Mouse (Mus musculus): ENCODE measurements around the gene Sh3d19.
"Not testable (repeated sequence)": the region's sequence is repeated elsewhere in the genome, so short reads cannot be mapped to it uniquely, and the experiment has no call there.

The Sh3d19 gene

GRCm38 (mm10) chr3:86103449-86104291 is 132.8 kb downstream of the Sh3d19 start:
- DNase-seq: no peak

DNA sequence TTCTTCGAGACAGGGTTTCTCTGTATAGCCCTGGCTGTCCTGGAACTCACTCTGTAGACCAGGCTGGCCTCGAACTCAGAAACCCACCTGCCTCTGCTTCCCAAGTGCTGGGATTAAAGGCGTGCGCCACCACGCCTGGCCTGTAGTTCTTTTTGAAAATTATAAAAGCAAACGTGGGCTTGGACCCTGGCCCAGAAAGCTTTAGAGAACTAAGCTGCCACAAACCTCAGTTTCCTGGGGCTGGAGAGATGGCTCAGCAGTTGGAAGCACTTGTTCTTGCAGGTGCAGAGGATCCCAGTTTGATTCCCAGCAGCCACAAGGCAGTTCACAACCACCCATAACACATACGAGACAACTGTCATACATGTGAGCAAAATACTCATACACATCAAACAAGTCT is 133.5 kb downstream of the Sh3d19 start:
- not testable (repeated sequence) for DNase-seq

DNA sequence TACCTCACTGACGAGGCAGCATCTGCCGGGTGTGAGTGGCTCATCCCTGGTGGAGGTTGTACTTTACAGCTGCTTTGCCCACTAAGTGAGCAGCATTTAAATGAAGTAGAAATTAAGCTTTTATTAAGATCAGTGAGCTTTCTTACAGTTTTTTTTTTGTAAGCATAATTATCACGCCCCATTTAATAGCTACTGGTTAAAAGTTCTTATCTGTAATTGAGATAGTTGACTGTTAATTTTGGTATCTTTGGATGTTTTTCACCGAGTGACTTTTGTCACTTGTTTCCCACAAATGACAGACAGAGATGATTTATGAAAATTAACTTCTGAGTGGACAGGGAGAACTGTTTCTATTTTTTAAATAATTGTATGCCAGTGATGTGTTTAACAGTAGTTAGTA is 134.0 kb downstream of the Sh3d19 start:
- DNase-seq: no peak

- no peak for DNase-seq
Measured at GRCm38 (mm10) chr3:86106086-86106632, 135.2 kb downstream of the Sh3d19 start.

- DNase-seq: no peak
Measured at GRCm38 (mm10) chr3:86107637-86108539, 137.0 kb downstream of the Sh3d19 start.

- DNase-seq: no peak
Measured at GRCm38 (mm10) chr3:86108576-86108975, 137.7 kb downstream of the Sh3d19 start.

DNA sequence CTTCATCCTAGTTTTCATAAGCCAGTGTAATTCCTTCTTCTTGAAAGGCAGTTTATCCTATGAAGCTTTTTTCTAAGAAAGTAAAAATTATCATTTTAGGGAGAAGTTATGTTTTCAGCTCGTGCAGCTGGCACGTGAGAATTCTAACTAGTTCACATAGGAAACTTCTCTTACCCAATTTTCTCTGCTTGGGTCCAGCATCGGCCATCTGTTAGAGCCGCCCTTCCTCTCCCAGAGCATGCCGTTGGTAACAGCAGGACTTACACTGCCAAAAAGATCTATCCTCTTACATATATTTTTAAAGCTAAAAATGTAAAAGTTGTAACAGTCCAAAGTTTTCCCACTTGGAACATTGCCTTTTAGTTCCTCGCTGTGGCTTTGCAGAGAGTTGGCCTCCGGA is 138.2 kb downstream of the Sh3d19 start:
- no peak for DNase-seq

- DNase-seq: peak; percentile 35
Measured at GRCm38 (mm10) chr3:86110077-86110476, 139.2 kb downstream of the Sh3d19 start.

DNA sequence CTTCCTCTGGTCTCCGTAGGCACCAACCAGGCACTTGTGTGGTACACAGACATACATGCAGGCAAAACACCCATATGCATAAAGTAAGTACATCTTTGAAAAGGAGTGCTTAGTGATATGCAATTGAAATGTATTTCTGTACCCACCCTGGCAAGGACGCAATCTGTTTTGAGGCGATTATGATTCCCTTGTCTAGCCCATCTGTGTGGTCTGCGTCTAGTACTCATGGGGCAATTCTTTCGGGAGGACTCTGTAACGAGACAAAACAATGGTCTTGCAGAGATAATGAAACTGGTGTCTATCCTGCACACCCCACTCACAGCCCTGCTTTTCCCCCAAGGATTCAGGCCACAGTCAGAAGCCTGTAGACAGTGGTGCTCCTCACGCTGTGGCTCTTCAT is 141.9 kb downstream of the Sh3d19 start:
- DNase-seq: no peak

DNA sequence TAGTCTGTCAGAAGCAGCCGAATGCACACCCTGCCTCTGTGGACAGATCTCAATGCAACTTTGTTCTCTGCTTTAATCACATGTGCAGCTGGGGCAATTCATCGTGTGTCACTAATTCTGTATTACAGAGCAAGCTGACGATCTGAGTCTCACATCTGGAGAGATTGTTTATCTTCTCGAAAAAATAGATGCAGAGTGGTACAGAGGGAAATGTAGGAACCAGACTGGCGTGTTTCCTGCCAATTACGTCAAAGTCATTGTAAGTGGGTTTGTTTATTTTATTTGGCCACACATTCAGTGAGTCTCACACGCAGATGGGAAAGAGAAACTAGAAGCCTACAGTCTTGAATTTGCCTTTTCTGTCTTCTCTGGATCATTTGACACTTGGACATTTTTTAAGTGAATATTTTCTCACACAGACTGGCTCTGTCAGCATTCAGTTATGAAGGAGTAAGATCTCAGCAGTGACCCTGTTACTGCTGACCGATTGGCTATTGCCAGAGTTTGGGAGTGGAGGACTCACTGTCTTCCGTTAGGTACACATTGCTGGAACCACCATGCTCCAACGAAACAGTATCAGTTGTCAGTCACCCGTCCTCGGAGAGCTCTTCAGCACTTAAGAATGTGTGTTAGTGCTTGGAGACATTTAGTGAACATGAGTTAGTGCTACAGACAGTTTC is 143.9 kb downstream of the Sh3d19 start:
- DNase-seq: no peak

- DNase-seq: no peak
Measured at GRCm38 (mm10) chr3:86116951-86117350, 146.0 kb downstream of the Sh3d19 start.

- DNase-seq: no peak
Measured at GRCm38 (mm10) chr3:86119237-86119932, 148.5 kb downstream of the Sh3d19 start.

DNA sequence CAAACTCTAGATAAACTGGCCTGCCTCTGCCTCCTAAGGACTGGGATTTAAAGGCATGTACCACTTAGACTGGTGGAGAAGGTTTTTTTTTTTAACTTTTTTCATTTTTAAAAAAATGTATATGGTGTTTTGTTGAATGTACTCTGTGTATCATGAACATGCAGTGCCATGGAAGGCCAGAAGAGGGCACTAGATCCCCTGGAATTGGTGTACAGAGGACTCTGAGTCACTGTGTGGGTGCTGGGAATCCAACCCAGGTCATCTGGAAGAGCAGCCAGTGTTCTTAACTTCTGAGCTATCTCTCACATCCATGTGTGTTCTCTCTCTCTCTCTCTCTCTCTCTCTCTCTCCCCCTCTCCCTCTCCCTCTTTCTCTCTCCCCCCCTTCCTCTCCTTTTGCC is 151.2 kb downstream of the Sh3d19 start:
- DNase-seq: no peak

GRCm38 (mm10) chr3:86123251-86123746 is 152.4 kb downstream of the Sh3d19 start:
- no peak for DNase-seq

GRCm38 (mm10) chr3:86129757-86130156 is 158.8 kb downstream of the Sh3d19 start:
- peak; percentile 59 for DNase-seq

- no peak for DNase-seq
Measured at GRCm38 (mm10) chr3:86134939-86135638, 164.2 kb downstream of the Sh3d19 start.

DNA sequence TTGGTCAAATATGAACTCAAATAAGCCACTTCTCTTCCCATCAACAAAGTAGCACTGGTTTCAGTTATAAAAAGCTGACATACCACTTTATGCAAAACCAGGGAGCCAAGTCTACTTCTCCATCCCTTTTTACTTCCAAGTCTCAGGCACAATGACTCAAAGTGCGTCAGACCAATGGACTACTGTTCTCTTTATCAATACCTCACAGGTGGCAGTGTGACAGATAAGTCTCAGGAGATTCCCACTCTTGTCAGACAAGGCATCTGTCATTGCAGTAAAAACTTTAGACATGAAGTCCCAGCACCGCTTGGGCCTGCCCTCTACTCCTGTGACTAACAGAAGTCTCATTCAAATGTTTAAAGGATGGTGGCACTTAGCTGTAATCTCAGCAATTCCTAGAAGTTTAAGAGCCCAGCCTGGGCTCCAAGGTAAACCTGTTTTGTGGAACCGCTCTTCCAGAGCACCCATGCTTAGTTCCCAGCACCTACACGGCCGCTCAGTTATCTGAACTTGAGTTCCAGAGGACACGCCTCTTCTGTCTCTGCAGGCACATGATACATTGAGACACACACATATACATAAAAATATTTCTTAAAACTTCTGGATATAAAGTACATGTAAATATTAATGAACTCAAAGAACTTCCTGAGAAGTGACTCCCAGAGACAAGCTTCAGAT is 165.1 kb downstream of the Sh3d19 start:
- DNase-seq: no peak

DNA sequence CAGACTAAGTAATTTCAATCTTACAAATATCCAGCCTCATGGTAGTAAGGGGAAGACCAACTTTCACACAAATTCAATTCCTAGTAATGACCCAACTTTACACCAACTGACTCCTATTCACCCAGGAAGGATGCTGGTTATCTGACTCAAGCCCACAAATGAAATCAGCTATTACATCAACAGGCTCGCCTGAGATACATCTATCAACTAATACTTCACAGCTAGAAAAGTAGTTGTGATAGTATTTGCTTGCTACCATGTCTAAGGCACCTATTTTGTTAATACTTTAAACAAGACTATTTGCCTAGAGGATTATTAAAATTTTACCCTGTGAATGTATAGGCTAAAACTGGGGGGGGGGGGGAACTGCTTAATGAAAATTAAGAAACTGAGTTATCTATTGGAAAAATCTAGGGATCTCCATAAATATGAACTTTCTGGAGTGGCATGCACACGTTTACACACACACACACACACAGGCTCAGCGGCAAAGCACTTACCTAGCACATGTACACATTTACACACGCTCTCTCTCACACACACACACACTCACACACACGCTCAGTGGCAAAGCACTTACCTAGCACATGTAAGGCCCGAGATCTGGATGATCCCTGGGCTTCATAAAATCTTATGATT is 166.1 kb downstream of the Sh3d19 start:
- no peak for DNase-seq

DNA sequence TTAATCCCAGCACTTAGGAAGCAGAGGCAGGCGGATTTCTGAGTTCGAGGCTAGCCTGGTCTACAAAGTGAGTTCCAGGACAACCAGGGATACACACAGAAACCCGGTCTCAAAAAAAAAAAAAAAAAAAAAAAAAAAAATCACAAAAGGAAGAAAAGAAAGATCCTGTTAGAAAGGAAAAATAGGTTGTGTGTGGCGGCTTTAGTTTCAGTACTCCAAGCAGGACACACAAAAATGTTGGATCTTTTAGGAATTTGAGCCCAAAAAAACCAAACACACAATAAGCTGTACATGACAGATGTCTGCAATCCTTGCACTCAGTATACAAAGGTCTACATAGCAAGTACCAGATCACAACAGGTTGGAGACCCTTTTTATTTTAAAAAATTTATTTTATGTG is 168.8 kb downstream of the Sh3d19 start:
- DNase-seq: no peak

DNA sequence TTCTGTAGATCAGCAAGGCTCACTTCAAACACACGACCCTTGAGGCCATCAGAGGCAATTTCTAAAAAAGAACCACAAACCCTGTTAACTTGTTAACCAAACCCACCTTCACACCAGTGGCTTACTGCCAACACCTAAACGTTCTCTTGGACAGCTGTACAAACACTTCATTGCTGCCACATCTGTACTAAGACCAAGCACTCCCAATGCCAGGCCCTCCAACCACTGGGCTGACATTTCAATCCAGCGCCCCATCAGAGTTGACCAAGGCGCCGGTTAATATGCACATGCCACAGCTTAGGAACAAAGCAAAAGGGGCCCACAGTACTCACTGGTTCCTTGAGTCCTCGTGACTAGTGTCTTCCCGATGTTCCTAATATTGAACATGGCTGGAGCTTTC is 170.5 kb downstream of the Sh3d19 start:
- DNase-seq: no peak
